Mouse (Mus musculus): ENCODE measurements around the gene Fkbp1b. TPM values are rescaled to one million over a fixed set of nuclear protein-coding genes. Genes with fewer than 3 reads are reported as not detected.
"Not testable (repeated sequence)": the region's sequence is repeated elsewhere in the genome, so short reads cannot be mapped to it uniquely, and the experiment has no call there.

Fkbp1b gene
- polyA plus RNA-seq, 2 experiments from 2014 or later, result not detected

- peak; percentile 89 for ATAC-seq
Observed at GRCm38 (mm10) chr12:4842890-4843597, 1.7 kb upstream of the Fkbp1b start, which contains the start of gene Wdcp. TSS of gene Wdcp (plus strand) at chr12:4843303.

DNA sequence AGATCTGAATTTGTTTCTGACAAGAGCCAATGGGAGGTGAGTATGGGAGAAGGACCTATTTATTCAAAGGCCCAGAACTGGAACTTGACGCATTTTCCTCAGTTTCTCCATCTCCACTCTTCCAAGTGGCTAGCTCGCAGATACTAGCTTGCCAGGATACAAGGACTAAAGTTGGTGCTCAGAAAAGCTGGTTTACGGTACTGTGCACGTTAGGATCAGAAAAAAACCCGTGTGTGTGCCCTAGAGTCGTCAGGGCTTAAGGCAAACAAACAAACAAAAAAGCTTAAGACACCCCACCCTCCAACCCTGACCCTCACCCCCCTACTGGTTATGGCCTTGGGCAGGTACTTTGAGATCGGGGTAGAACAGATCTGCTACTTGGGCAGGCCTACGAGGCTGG lies 1.1 kb upstream of the Fkbp1b start:
- ATAC-seq, result no peak

DNA sequence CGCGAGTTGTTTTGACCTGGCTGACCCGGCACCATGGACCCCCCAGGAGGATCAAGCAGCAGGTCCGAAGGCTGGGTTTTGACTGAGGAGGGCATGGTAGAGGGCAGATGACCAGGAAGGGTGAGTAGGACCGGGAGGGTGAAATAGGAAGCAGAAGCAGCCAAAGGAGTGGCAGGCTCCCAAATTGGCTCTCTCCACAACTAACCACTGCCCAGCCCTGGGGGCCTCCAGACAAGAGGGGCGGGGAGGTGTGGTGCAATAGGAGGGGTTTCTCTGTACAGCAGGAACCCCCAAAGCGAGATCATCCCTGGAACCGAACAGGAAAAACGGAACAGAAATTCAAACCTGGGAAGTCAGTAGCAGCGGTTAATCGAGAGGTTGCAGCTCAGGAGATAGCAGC lies 650 bp downstream of the Fkbp1b start:
- no peak for ATAC-seq

DNA sequence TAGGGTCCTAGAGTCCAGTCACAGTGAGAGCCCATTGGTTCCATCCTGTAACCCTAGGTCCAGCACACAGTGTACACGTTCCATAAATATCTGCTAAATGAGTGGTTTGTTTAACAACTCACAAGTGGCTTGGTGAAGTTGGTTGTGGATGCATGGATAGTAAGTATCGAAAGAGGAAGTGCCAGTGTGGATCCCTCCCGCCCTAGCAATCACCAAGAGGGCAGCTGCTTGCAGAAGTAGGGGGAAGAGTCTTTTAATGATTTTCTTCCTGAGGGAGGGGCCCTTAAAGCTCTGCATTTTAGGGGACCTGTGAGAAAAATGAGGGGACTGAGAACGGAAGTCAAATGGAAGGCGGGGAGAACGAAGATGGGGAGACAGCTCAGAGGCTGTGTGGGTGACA lies 1.4 kb downstream of the Fkbp1b start:
- ATAC-seq, result no peak

- no peak for ATAC-seq
Observed at GRCm38 (mm10) chr12:4836959-4837358, 4.4 kb downstream of the Fkbp1b start.

GRCm38 (mm10) chr12:4827256-4827655 lies 14.1 kb downstream of the Fkbp1b start:
- no peak for ATAC-seq

DNA sequence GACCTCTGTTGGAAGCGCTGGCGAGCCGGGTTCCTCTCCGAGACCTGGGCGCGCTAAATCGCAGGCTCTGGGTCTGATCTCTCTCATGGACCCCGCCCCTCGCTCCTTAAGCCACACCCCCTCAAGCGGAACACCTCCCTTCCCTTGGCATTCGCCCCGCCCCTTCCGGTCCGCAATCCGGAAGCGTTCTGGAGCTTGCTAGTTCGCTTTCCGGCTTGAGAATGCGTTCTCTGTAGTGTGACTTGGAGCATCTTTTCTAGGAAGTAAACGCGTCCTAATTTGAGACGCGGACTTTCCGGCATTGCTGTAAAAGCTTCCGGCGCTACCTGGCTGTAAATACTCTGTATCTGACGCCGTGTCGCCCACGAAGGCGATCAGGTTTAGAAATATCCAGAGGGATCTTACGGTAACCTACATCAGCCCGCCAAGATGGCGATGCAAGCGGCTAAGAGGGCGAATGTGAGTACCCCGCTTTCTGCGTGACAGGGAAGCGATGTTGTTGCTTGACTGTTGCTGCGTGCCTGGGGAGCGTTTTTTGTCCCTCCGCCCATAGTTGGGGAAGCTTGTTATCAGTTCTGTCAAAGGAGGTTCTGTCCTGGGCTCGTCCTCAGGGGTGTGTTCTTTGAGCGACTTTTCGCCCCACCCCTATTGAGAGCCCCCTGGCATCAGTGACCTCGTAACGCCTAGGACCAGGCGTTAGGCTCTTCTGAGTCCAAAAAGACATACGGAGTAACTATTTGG lies 23.9 kb downstream of the Fkbp1b start, which contains the start of gene Sf3b6:
Gene Sf3b6 (plus strand): TSS at position 184 of the 741 bp plus-strand sequence.
- peak; percentile 96 for ATAC-seq

GRCm38 (mm10) chr12:4816680-4817360 lies 24.6 kb downstream of the Fkbp1b start:
- peak; percentile 18 for ATAC-seq

- no peak for ATAC-seq
Observed at GRCm38 (mm10) chr12:4813636-4814035, 27.8 kb downstream of the Fkbp1b start.

- ATAC-seq, result no peak
Observed at GRCm38 (mm10) chr12:4811705-4812104, 29.7 kb downstream of the Fkbp1b start.

GRCm38 (mm10) chr12:4811036-4811435 lies 30.4 kb downstream of the Fkbp1b start:
- no peak for ATAC-seq

GRCm38 (mm10) chr12:4797471-4797870 lies 43.9 kb downstream of the Fkbp1b start:
- ATAC-seq, result not testable (repeated sequence)

DNA sequence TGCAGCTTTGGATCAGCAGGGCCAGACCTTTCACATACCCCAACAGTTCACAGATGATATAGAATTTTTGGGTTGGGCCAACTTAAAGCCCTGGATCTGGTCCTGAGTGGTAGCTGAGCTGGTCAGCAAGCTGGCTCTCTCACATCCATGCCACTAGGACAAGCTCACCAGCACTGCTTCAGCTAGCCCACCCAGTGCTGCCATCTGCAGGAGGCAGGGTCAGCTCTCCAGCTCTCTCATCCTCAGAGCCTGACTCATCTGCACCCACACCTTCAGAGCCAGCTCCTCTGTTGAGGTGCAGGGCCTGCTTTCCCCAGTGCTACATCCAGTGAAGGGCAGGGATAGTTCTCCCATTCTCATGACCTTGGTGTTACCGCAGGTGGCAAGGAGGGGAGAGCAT lies 47.7 kb downstream of the Fkbp1b start:
- ATAC-seq, result no peak

DNA sequence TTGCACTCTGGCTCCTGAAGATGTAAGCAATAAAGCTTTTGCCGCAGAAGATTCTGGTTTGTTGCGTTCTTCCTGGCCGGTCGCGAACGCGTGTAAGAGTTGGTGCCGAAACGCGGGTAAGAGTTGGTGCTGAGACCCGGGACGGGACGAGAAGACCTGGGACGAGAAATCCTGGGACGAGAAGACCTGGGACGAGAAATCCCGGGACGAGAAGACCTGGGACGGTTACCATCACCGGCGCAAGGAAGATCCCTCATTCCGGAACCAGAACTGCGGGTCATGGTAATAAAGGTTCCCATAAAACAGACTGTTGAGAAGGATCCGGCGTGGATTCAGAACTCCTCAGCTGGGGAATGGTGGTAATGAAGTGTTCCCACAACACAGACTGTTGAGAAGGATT lies 53.3 kb downstream of the Fkbp1b start:
- not testable (repeated sequence) for ATAC-seq

- ATAC-seq, result no peak
Observed at GRCm38 (mm10) chr12:4784466-4784865, 56.9 kb downstream of the Fkbp1b start.

DNA sequence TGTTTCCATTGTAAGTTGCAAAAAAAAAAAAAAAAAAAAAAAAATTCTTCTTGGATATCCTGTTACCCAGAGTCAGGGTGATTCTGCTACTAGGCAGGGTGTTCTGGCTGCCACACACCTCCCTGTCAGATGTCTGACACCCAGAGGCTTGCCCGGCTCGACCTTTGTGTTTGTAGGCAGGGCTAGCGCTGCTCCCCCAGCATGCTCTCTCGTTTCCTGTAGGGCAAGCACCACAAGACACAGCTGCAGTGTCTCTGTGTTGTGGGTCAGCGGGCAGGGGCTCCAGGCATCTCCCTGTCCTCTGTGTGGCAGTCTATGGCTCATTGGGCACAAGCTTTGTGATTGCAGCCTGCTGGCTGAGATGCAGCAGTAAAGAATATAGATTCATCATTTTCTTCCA lies 57.8 kb downstream of the Fkbp1b start:
- no peak for ATAC-seq

Other genes with a start within 250 kb of the Fkbp1b start
- gene Itsn2, start 249.0 kb downstream of the Fkbp1b start, polyA plus RNA-seq (2017; shearing (Covaris generic)), result 10 to 100 TPM; 49.0 to 54.6 TPM
- gene Gm3625, start 248.7 kb downstream of the Fkbp1b start, polyA plus RNA-seq (2017; shearing (Covaris generic)), result not detected
- not detected for gene Fam228a, start 103.2 kb downstream of the Fkbp1b start, polyA plus RNA-seq (2017; shearing (Covaris generic))
- gene Pfn4, start 72.6 kb downstream of the Fkbp1b start, polyA plus RNA-seq (2017; shearing (Covaris generic)), result not detected
- gene Fam228b, start 72.3 kb downstream of the Fkbp1b start, polyA plus RNA-seq (2017; shearing (Covaris generic)), result not detected
- 100 to 1,000 TPM; 295 to 357 TPM for gene Sf3b6, start 24.0 kb downstream of the Fkbp1b start, polyA plus RNA-seq (2017; shearing (Covaris generic))
- gene Wdcp, start 1.7 kb upstream of the Fkbp1b start, polyA plus RNA-seq (2017; shearing (Covaris generic)), result 10 to 100 TPM; 10.1 to 11.6 TPM
- under 1 TPM; 0.16 to 0.25 TPM for gene Mfsd2b, start 32.8 kb upstream of the Fkbp1b start, polyA plus RNA-seq (2017; shearing (Covaris generic))
- 10 to 100 TPM; 12.1 to 15.2 TPM for gene Ubxn2a, start 66.1 kb upstream of the Fkbp1b start, polyA plus RNA-seq (2017; shearing (Covaris generic))
- gene Atad2b, start 75.8 kb upstream of the Fkbp1b start, polyA plus RNA-seq (2017; shearing (Covaris generic)), result 10 to 100 TPM; 12.4 to 14.4 TPM

Measured in activated CD4-positive, CD25-positive, alpha-beta regulatory T cell, adult 4 months (primary cell).